8 mouse cellular contexts compared by ENCODE assay signal in the genomic region with DNA sequence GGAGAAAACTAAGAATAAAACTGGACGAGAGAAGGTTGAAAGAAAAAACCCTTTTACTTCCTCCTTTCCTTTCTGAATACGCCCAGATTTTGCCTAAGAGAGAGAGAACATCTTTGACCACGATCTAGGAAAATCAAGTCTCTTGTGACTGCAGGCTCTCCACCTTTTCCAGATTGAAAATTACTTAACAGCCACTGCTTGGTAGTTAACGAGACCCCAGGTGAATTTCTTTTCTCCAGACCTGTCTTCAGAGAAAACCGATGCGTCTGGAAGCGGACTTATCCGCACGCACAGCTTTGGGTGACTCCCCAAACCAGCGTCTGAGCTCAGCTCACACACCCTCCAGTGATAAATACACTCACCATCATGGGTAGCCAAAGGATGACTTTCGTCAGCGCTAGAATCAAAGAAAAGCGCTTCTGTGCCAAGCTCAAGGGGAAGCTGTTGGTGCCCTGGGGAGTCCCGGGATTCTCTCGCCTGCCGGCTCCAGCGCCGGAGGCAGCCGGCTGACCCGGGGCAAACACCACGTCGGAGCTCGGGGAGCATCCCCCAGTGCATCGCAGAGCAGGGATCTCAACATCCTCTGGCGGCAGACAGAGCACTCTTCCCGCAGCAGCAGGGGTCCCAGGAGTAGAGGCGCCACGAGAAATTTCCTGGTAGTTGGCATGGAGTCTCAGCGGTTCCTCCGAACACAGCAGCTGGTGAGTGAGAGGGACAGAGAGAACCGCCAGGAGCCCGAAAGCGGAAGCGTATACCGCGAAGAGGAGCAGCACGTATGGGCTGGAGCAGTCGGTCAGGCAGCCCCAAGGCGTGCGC. TPM values are rescaled to one million over a fixed set of nuclear protein-coding genes. Genes with fewer than 3 reads are reported as not detected.
A peak's percentile ranks its signal among the peaks of the same experiment; 100 is the strongest.
DNase-seq lines count a peak whose midpoint lies in the region; ATAC-seq and TF ChIP-seq lines count a peak whose summit lies in the region.

No protein-coding gene starts in this region.

- H3K36me3 ChIP-seq in lung, postnatal 0 days (ENCODE audit: insufficient read depth, low read length), result no peaks in the 10 kb centered on the region
- H3K36me3 ChIP-seq in intestine, postnatal 0 days (ENCODE audit: control insufficient read depth, insufficient read depth), result no peaks in the 10 kb centered on the region
- H3K36me3 ChIP-seq in midbrain, postnatal 0 days (ENCODE audit: insufficient read depth, low read length), result no peaks in the 10 kb centered on the region
- no peaks in the 10 kb centered on the region for H3K36me3 ChIP-seq in kidney, adult 2 months (ENCODE audit: control insufficient read depth, insufficient read depth, low read length)

- no peak overlapping the region for H3K9ac ChIP-seq in lung, postnatal 0 days (replicated peaks; ENCODE audit: low read depth)
- H3K9ac ChIP-seq in intestine, postnatal 0 days (ENCODE audit: low read depth, low read length), result no peak overlapping the region
- peak overlapping the region; percentile 58 for H3K9ac ChIP-seq in midbrain, postnatal 0 days (replicated peaks; ENCODE audit: low read length, poor library complexity, severe bottlenecking)

- TF ChIP-seq EP300 in lung, postnatal 0 days (IDR thresholded peaks at IDR 0.05), result no peak

- H3K4me2 ChIP-seq in lung, postnatal 0 days (replicated peaks; ENCODE audit: low read depth, low read length), result peak overlapping the region; percentile 37
- H3K4me2 ChIP-seq in intestine, postnatal 0 days (replicated peaks; ENCODE audit: low read depth), result peak overlapping the region; percentile 57
- H3K4me2 ChIP-seq in midbrain, postnatal 0 days (ENCODE audit: low read depth, low read length, poor library complexity, severe bottlenecking), result peak overlapping the region; percentile 70

- peak; percentile 21 to 29 for DNase-seq in cerebellum, postnatal 14 days
- DNase-seq in cerebellum, adult 11 months, result no peak
- no peak for DNase-seq in lung, postnatal 0 days (ENCODE audit: low spot score)
- DNase-seq in lung, adult 2 months, result no peak
- DNase-seq in midbrain, postnatal 0 days (ENCODE audit: low spot score), result peak; percentile 36
- no peak for DNase-seq in kidney, adult 2 months

- no peak for ATAC-seq in lung, postnatal 0 days
- ATAC-seq in intestine, postnatal 0 days, result no peak
- ATAC-seq in midbrain, postnatal 0 days (ENCODE audit: low FRiP score), result peak; percentile 72
- ATAC-seq in erythroblast, adult 5-6 weeks (replicated peaks; ENCODE audit: low FRiP score, poor library complexity, severe bottlenecking), result no peak

- H3K27ac ChIP-seq in lung, postnatal 0 days (ENCODE audit: low read length), result no peak overlapping the region
- H3K27ac ChIP-seq in intestine, postnatal 0 days (ENCODE audit: low read depth, low read length), result no peak overlapping the region
- peak overlapping the region; percentile 27; the same call in 1 of the 2 replicates for H3K27ac ChIP-seq in midbrain, postnatal 0 days (ENCODE audit: low read depth, low read length)
- H3K27ac ChIP-seq in kidney, adult 2 months (ENCODE audit: insufficient read depth, low read depth, low read length), result no peak overlapping the region

- no peaks in the 10 kb centered on the region for H3K4me1 ChIP-seq in lung, postnatal 0 days (ENCODE audit: insufficient read depth, low read depth, low read length)
- H3K4me1 ChIP-seq in lung, adult 2 months (ENCODE audit: control insufficient read depth, insufficient read depth, low read length), result no peaks in the 10 kb centered on the region
- H3K4me1 ChIP-seq in intestine, postnatal 0 days (replicated peaks; ENCODE audit: control insufficient read depth, insufficient read depth, low read length), result no peaks in the 10 kb centered on the region
- H3K4me1 ChIP-seq in midbrain, postnatal 0 days (ENCODE audit: insufficient read depth, low read length), result 0 out of 2 replicates have a peak, but pooled peaks cover 4% of the 10 kb centered on the region
- H3K4me1 ChIP-seq in kidney, adult 2 months (ENCODE audit: control insufficient read depth, insufficient read depth, low read length), result no peaks in the 10 kb centered on the region

- H3K9me3 ChIP-seq in lung, postnatal 0 days (ENCODE audit: low read length), result no peaks in the 10 kb centered on the region
- no peaks in the 10 kb centered on the region for H3K9me3 ChIP-seq in intestine, postnatal 0 days (ENCODE audit: control insufficient read depth)
- no peaks in the 10 kb centered on the region for H3K9me3 ChIP-seq in midbrain, postnatal 0 days (ENCODE audit: low read length)

- no peak for TF ChIP-seq CTCF in lung, postnatal 0 days (IDR thresholded peaks at IDR 0.05)
- no peak for TF ChIP-seq CTCF in lung, adult 2 months (IDR thresholded peaks at IDR 0.05; ENCODE audit: insufficient read depth, low read length)
- no peak for TF ChIP-seq CTCF in intestine, postnatal 0 days (IDR thresholded peaks at IDR 0.05; ENCODE audit: low read depth)
- no peak for TF ChIP-seq CTCF in midbrain, postnatal 0 days (IDR thresholded peaks at IDR 0.05)
- no peak for TF ChIP-seq CTCF in kidney, adult 2 months (conservative IDR thresholded peaks at IDR 0.05; ENCODE audit: insufficient read depth, insufficient read length, low read depth, low read length)

- no peak overlapping the region for H3K4me3 ChIP-seq in lung, postnatal 0 days (ENCODE audit: low read depth, low read length)
- no peak overlapping the region for H3K4me3 ChIP-seq in lung, adult 2 months (replicated peaks; ENCODE audit: extremely low read depth, low read depth, low read length)
- H3K4me3 ChIP-seq in intestine, postnatal 0 days (ENCODE audit: low read depth, low read length), result peak overlapping the region; percentile 29
- H3K4me3 ChIP-seq in midbrain, postnatal 0 days (ENCODE audit: low read depth, low read length), result peak overlapping the region; percentile 64
- no peak overlapping the region for H3K4me3 ChIP-seq in kidney, adult 2 months (ENCODE audit: insufficient read depth, low read depth, low read length)

- no peaks in the 10 kb centered on the region for H3K27me3 ChIP-seq in lung, postnatal 0 days (replicated peaks; ENCODE audit: insufficient read depth, low read length)
- no peaks in the 10 kb centered on the region for H3K27me3 ChIP-seq in intestine, postnatal 0 days (replicated peaks; ENCODE audit: control insufficient read depth, insufficient read depth, low read length)
- no peaks in the 10 kb centered on the region for H3K27me3 ChIP-seq in midbrain, postnatal 0 days (ENCODE audit: insufficient read depth, low read length)
- no peaks in the 10 kb centered on the region for H3K27me3 ChIP-seq in kidney, adult 2 months (replicated peaks; ENCODE audit: control insufficient read depth, insufficient read depth, low read length)

- under 1% methylated on average over 40 of the region's 40 CpGs for WGBS in lung, postnatal 0 days
- WGBS in lung, adult 2 months, result 3% methylated on average over 40 of the region's 40 CpGs
- WGBS in intestine, postnatal 0 days, result 1% methylated on average over 40 of the region's 40 CpGs
- WGBS in midbrain, postnatal 0 days, result 1% methylated on average over 40 of the region's 40 CpGs
- WGBS in kidney, adult 2 months, result under 1% methylated on average over 40 of the region's 40 CpGs

- no peak for TF ChIP-seq POLR2A in lung, adult 2 months (IDR thresholded peaks at IDR 0.05; ENCODE audit: borderline replicate concordance, extremely low read depth, low read depth, low read length)
- no peak for TF ChIP-seq POLR2A in kidney, adult 2 months (IDR thresholded peaks at IDR 0.05; ENCODE audit: low read depth, low read length)

RNA-seq across cellular contexts. Expression of gene Gpr149, which starts 1.5 kb away (rescaled TPM):
- not detected in 2 replicates for polyA plus RNA-seq in lung, postnatal 0 days (2015; fragmentation: Nextera tagmentation; extraction: Ambion mirVana)
- polyA plus RNA-seq in lung, adult 2 months (2012; rRNA removed), result 0.02 TPM in 1 of 2 replicates, not detected in the other
- polyA plus RNA-seq in intestine, postnatal 0 days (2015; fragmentation: Nextera tagmentation; extraction: Ambion mirVana), result 0.59 and 0.76 TPM in 2 replicates
- total RNA-seq in midbrain, postnatal 0 days (2014; rRNA removed), result 3.8 and 6.2 TPM in 2 replicates
- 4.3 and 4.8 TPM in 2 replicates for polyA plus RNA-seq in midbrain, postnatal 0 days (2015; fragmentation: Nextera tagmentation; extraction: Ambion mirVana)
- not detected in 2 replicates for total RNA-seq in erythroblast, adult 5-6 weeks (2015; ENCODE audit: low replicate concordance)
- not detected in 2 replicates for total RNA-seq in erythroblast, adult 5-6 weeks (2017; ENCODE audit: low replicate concordance)
- not detected in 2 replicates for polyA plus RNA-seq in kidney, adult 2 months (2012; rRNA removed)

Comparison
In these comparisons a context has a peak if more than half of its experiments do, and no peak if none do; other contexts are left out.
1. DNase-seq: peak in cerebellum, postnatal 14 days (2 of 2) and midbrain, postnatal 0 days (single experiment); none in cerebellum, adult 11 months (single experiment), lung, postnatal 0 days (single experiment), lung, adult 2 months (single experiment) and kidney, adult 2 months (single experiment).
2. H3K4me3 ChIP-seq: peak in intestine, postnatal 0 days (single experiment) and midbrain, postnatal 0 days (single experiment); none in lung, postnatal 0 days (single experiment), lung, adult 2 months (single experiment) and kidney, adult 2 months (single experiment).
3. Peak in every context shown above with its lines, with median percentiles within 50 percentile points of each other: H3K4me2 ChIP-seq.